In the genomic region with DNA sequence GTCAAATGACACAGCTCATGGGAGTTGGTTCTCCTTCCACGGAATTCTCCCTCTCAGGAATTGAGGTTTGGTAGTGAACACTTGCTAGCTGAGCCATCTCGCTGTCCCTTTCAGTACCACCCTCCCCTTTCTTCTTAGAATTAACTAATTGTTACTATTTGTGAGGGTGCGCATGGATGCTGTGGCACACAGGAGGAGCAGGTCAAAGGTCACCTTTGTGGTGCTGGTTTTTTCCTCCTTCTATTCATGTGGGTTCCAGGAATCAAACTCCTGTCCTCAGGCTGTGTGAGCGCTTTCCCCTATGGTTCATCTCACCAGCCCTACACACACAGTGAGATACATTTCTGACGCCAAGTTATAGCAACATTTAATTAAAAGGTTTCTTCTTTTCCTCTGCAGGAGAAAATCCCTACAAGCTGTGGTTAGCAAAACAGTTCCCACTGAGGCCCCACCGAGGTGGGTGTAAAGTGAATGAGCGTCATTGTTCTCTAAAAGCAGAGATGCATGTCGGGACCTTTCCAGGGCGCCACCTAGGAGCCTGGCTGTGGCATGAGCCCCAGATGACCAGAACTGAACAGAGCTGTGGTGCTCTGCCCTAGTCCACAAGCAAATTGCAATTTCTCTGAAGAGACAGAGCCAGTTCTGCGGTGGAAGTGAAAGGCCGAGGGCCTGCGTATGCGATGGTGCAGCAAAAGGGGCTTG, we compare ENCODE assay signal across 12 mouse cellular contexts. TPM values are rescaled to one million over a fixed set of nuclear protein-coding genes. Genes with fewer than 3 reads are reported as not detected.
A peak's percentile ranks its signal among the peaks of the same experiment; 100 is the strongest.
DNase-seq lines count a peak whose midpoint lies in the region; ATAC-seq and TF ChIP-seq lines count a peak whose summit lies in the region.
"Had no signal": no experiment of that assay in that cellular context is flagged by ENCODE, and none has a peak within 500 bp of the region (broad histone marks: within the 10 kb centered on the region; RNA-seq: fewer than 3 reads in every experiment).

No protein-coding gene starts in this region.

- no peak overlapping the region for H3K9ac ChIP-seq in lung, postnatal 0 days (replicated peaks; ENCODE audit: low read depth)
- H3K9ac ChIP-seq in embryonic facial prominence, embryonic 11.5 days (replicated peaks; ENCODE audit: low read length): no peak overlapping the region

- H3K4me2 ChIP-seq in lung, postnatal 0 days (replicated peaks; ENCODE audit: low read depth, low read length): no peak overlapping the region
- H3K4me2 ChIP-seq in embryonic facial prominence, embryonic 11.5 days (ENCODE audit: low read depth, low read length): no peak overlapping the region

- H3K4me1 ChIP-seq in lung, postnatal 0 days (ENCODE audit: insufficient read depth, low read depth, low read length): peaks cover 13% of the 10 kb centered on the region
- no peaks in the 10 kb centered on the region for H3K4me1 ChIP-seq in embryonic facial prominence, embryonic 11.5 days (ENCODE audit: control insufficient read depth, insufficient read depth, low read length)
- H3K4me1 ChIP-seq in limb, embryonic 10.5 days: peaks cover 27% of the 10 kb centered on the region

- H3K9me3 ChIP-seq in lung, postnatal 0 days (ENCODE audit: low read length): no peaks in the 10 kb centered on the region
- H3K9me3 ChIP-seq in embryonic facial prominence, embryonic 11.5 days (replicated peaks; ENCODE audit: control insufficient read depth, low read length): no peaks in the 10 kb centered on the region
- no peaks in the 10 kb centered on the region for H3K9me3 ChIP-seq in limb, embryonic 10.5 days (replicated peaks)
- H3K9me3 ChIP-seq: G1E had no signal

- no peak for DNase-seq in lung, postnatal 0 days (ENCODE audit: low spot score)
- no peak for DNase-seq in lung, postnatal 10 days
- peak; percentile 65 for DNase-seq in embryonic facial prominence, embryonic 11.5 days (ENCODE audit: low spot score)
- no peak for DNase-seq in limb, embryonic 10.5 days (ENCODE audit: low spot score)
- DNase-seq in retina, postnatal 1 day: peak; percentile 84
- no peak for DNase-seq in layer of hippocampus, postnatal 10 days (ENCODE audit: low spot score in 2 of 2)
- no peak for DNase-seq in frontal cortex, postnatal 25 days (ENCODE audit: low spot score in 2 of 2)
- DNase-seq: cerebellum, postnatal 36 days; heart, adult 11 months; kidney, adult 18-20 months; thymus, adult 2 months had no signal

- no peaks in the 10 kb centered on the region for H3K36me3 ChIP-seq in lung, postnatal 0 days (ENCODE audit: insufficient read depth, low read length)
- H3K36me3 ChIP-seq in embryonic facial prominence, embryonic 11.5 days (replicated peaks; ENCODE audit: control insufficient read depth, insufficient read depth, low read depth, low read length): no peaks in the 10 kb centered on the region
- no peaks in the 10 kb centered on the region for H3K36me3 ChIP-seq in limb, embryonic 10.5 days
- H3K36me3 ChIP-seq: G1E had no signal

- 64% methylated on average over 13 of the region's 13 CpGs for WGBS in lung, postnatal 0 days
- 23% methylated on average over 13 of the region's 13 CpGs for WGBS in embryonic facial prominence, embryonic 11.5 days
- WGBS in limb, embryonic 10.5 days: 44% methylated on average over 13 of the region's 13 CpGs

- ATAC-seq in lung, postnatal 0 days: no peak
- ATAC-seq in embryonic facial prominence, embryonic 11.5 days (replicated peaks; ENCODE audit: insufficient number of reproducible peaks, low FRiP score, low TSS enrichment, low read depth): peak; percentile 37; the same call in 1 of the 2 replicates

- no peak overlapping the region for H3K4me3 ChIP-seq in lung, postnatal 0 days (ENCODE audit: low read depth, low read length)
- no peak overlapping the region for H3K4me3 ChIP-seq in embryonic facial prominence, embryonic 11.5 days (ENCODE audit: low read depth, low read length)
- H3K4me3 ChIP-seq in limb, embryonic 10.5 days: no peak overlapping the region

- no peak overlapping the region for H3K27ac ChIP-seq in lung, postnatal 0 days (ENCODE audit: low read length)
- no peak overlapping the region for H3K27ac ChIP-seq in embryonic facial prominence, embryonic 11.5 days (replicated peaks; ENCODE audit: low read depth, low read length)
- peak overlapping the region; percentile 80 for H3K27ac ChIP-seq in limb, embryonic 10.5 days

- no peaks in the 10 kb centered on the region for H3K27me3 ChIP-seq in lung, postnatal 0 days (replicated peaks; ENCODE audit: insufficient read depth, low read length)
- H3K27me3 ChIP-seq in embryonic facial prominence, embryonic 11.5 days (ENCODE audit: control insufficient read depth, insufficient read depth, low read length): no peaks in the 10 kb centered on the region
- no peaks in the 10 kb centered on the region for H3K27me3 ChIP-seq in limb, embryonic 10.5 days (ENCODE audit: low read depth, poor library complexity, severe bottlenecking)

- peak; percentile 21; the same call in 1 of the 2 replicates for TF ChIP-seq CTCF in lung, postnatal 0 days (IDR thresholded peaks at IDR 0.05)

- no peak for TF ChIP-seq EP300 in lung, postnatal 0 days (IDR thresholded peaks at IDR 0.05)

RNA-seq across cellular contexts. Expression of gene Sec14l1, which starts 8.2 kb away (rescaled TPM):
- polyA plus RNA-seq in lung, postnatal 0 days (2015; fragmentation: Nextera tagmentation; extraction: Ambion mirVana): 62.2 and 62.4 TPM in 2 replicates
- 25.4 and 28.3 TPM in 2 replicates for polyA plus RNA-seq in embryonic facial prominence, embryonic 11.5 days (2014; fragmentation: Nextera tagmentation; extraction: Ambion mirVana)
- polyA plus RNA-seq in limb, embryonic 10.5 days (2016; fragmentation: Nextera tagmentation; extraction: Ambion mirVana): 40.1 and 47.8 TPM in 2 replicates
- total RNA-seq in layer of hippocampus, postnatal 10 days (2021): 100 to 1,000 TPM; 151 to 152 TPM

Comparison
In these comparisons a context has a peak if more than half of its experiments do, and no peak if none do; other contexts are left out.
1. DNase-seq: peak in embryonic facial prominence, embryonic 11.5 days (single experiment) and retina, postnatal 1 day (single experiment); none in lung, postnatal 0 days (single experiment), lung, postnatal 10 days (single experiment), limb, embryonic 10.5 days (single experiment), layer of hippocampus, postnatal 10 days (0 of 2) and frontal cortex, postnatal 25 days (0 of 2).